Mouse (Mus musculus) CH12.LX (cell line): ENCODE measurements around the gene Scfd2. TPM values are rescaled to one million over a fixed set of nuclear protein-coding genes. Genes with fewer than 3 reads are reported as not detected.

Source experiments
- DNase-seq: peaks from one replicate; pipeline ENCODE4 v3.0.0-alpha.2; 2013; ENCODE audit errors: extremely low read depth
- H3K27ac ChIP-seq: 2 replicates; pipeline ENCODE4 v1.5.1; 2012; ENCODE audit warnings: low read depth, mild to moderate bottlenecking, control low read depth, moderate library complexity; ENCODE audit not compliant: insufficient read depth
- H3K27me3 ChIP-seq: replicated peaks from 2 replicates; pipeline ENCODE3; 2012; ENCODE audit warnings: inconsistent platforms
- H3K36me3 ChIP-seq, 2 experiments: replicated peaks in 1 of 2; 2 replicates each; pipeline versions ENCODE3 to v1.6.1; 2012; ENCODE audit warnings: inconsistent platforms in 1 of 2, low read length in 1 of 2, mild to moderate bottlenecking in 1 of 2, mixed read lengths in 1 of 2, moderate library complexity in 1 of 2; ENCODE audit not compliant: control insufficient read depth in 1 of 2, insufficient read depth in 1 of 2
- H3K4me1 ChIP-seq, 2 experiments: 2 replicates each; pipeline ENCODE4 v1.6.1; 2012; ENCODE audit warnings: inconsistent platforms in 1 of 2, moderate library complexity in 1 of 2; ENCODE audit not compliant: insufficient read depth in 2 of 2, control insufficient read depth in 1 of 2
- H3K4me2 ChIP-seq: 2 replicates; pipeline ENCODE4 v1.6.1; 2012; ENCODE audit warnings: low read depth, mild to moderate bottlenecking, control low read depth; ENCODE audit not compliant: poor library complexity, insufficient read depth, severe bottlenecking
- H3K4me3 ChIP-seq, 3 experiments: fragments of 150-350 bp in 1 of 3; sonication (generic) in 1 of 3; replicated peaks in 1 of 3; 2 replicates each; pipeline versions ENCODE3 to v1.5.1; 2011 to 2012; ENCODE audit warnings: low read depth in 2 of 3, low read length in 2 of 3, mild to moderate bottlenecking in 2 of 3, moderate library complexity in 2 of 3, control low read depth in 1 of 3, improper control_type of control experiment in 1 of 3, inconsistent platforms in 1 of 3, mixed read lengths in 1 of 3; ENCODE audit not compliant: poor library complexity in 1 of 3
- H3K79me2 ChIP-seq: replicated peaks from 2 replicates; pipeline ENCODE4 v1.6.1; 2012; ENCODE audit warnings: mild to moderate bottlenecking, moderate library complexity; ENCODE audit not compliant: control insufficient read depth, poor library complexity, insufficient read depth, severe bottlenecking; ENCODE audit errors: extremely low read depth
- H3K9ac ChIP-seq: 2 replicates; pipeline ENCODE4 v1.6.1; 2012; ENCODE audit warnings: low read depth, mild to moderate bottlenecking, control low read depth, moderate library complexity; ENCODE audit not compliant: insufficient read depth
- H3K9me3 ChIP-seq: replicated peaks from 2 replicates; pipeline ENCODE3; 2012; ENCODE audit warnings: low read length, inconsistent platforms, mixed read lengths
- BHLHE40 ChIP-seq: IDR thresholded peaks from 2 replicates; pipeline ENCODE4 v1.6.1; 2011; ENCODE audit warnings: mild to moderate bottlenecking, low read depth, low read length, improper control_type of control experiment
- ETS1 ChIP-seq: conservative IDR thresholded peaks from 2 replicates; pipeline ENCODE4 v1.6.1; 2012; ENCODE audit warnings: low read depth, mild to moderate bottlenecking, inconsistent platforms, low read length, improper control_type of control experiment, moderate library complexity
- GABPA ChIP-seq: IDR thresholded peaks from 2 replicates; pipeline ENCODE4 v1.6.1; 2012; ENCODE audit warnings: low read depth, low read length, improper control_type of control experiment, inconsistent platforms; ENCODE audit not compliant: insufficient replicate concordance
- HCFC1 ChIP-seq: IDR thresholded peaks from 2 replicates; pipeline ENCODE4 v1.6.1; 2012; ENCODE audit warnings: low read depth, mild to moderate bottlenecking, inconsistent platforms, low read length, improper control_type of control experiment
- IRF4 ChIP-seq: IDR thresholded peaks from 2 replicates; pipeline ENCODE4 v1.6.1; 2014; ENCODE audit warnings: low read depth, mild to moderate bottlenecking, inconsistent platforms, low read length, improper control_type of control experiment
- JUND ChIP-seq: conservative IDR thresholded peaks from 2 replicates; pipeline ENCODE4 v1.6.1; 2011; ENCODE audit warnings: low read depth, low read length, improper control_type of control experiment
- KAT2A ChIP-seq: IDR thresholded peaks from 2 replicates; pipeline ENCODE4 v1.6.1; 2012; ENCODE audit warnings: low read length, improper control_type of control experiment, inconsistent platforms; ENCODE audit not compliant: insufficient replicate concordance
- MAZ ChIP-seq: IDR thresholded peaks from 2 replicates; pipeline ENCODE4 v1.6.1; 2012; ENCODE audit warnings: low read depth, mild to moderate bottlenecking, inconsistent platforms, low read length, improper control_type of control experiment, moderate library complexity
- MEF2A ChIP-seq: IDR thresholded peaks from 2 replicates; pipeline ENCODE4 v1.6.1; 2014; ENCODE audit warnings: low read depth, mild to moderate bottlenecking, inconsistent platforms, low read length, improper control_type of control experiment, borderline replicate concordance
- MYC ChIP-seq: IDR thresholded peaks from 2 replicates; pipeline ENCODE4 v1.6.1; 2011; ENCODE audit warnings: low read depth, mild to moderate bottlenecking, improper control_type of control experiment, low read length
- NRF1 ChIP-seq: IDR thresholded peaks from 2 replicates; pipeline ENCODE4 v1.6.1; 2014; ENCODE audit warnings: low read depth, mild to moderate bottlenecking, inconsistent platforms, low read length, improper control_type of control experiment, moderate library complexity
- RAD21 ChIP-seq: IDR thresholded peaks from 2 replicates; pipeline ENCODE4 v1.6.1; 2011; ENCODE audit warnings: low read depth, mild to moderate bottlenecking, low read length, improper control_type of control experiment, moderate library complexity
- SIN3A ChIP-seq: IDR thresholded peaks from 2 replicates; pipeline ENCODE4 v1.6.1; 2012; ENCODE audit warnings: low read length, improper control_type of control experiment, inconsistent platforms
- TBP ChIP-seq: conservative IDR thresholded peaks from 2 replicates; pipeline ENCODE4 v1.6.1; 2011; ENCODE audit warnings: low read depth, low read length, improper control_type of control experiment
- ZC3H11A ChIP-seq: IDR thresholded peaks from 2 replicates; pipeline ENCODE4 v1.6.1; 2012; ENCODE audit warnings: low read depth, mild to moderate bottlenecking, inconsistent platforms, low read length, improper control_type of control experiment
- dilution Hi-C: fragments of 300-500 bp; cut with MboI; formaldehyde crosslinking; loops from 2 replicates; pipeline ENCODE4 v1.14.3; 2020; ENCODE audit warnings: low sequenced_read_pairs; ENCODE audit not compliant: extremely low pct_unique_long_range_greater_than_20kb, extremely low pct_ligation_motif_present
- in situ Hi-C: fragments of 300-500 bp; cut with MboI; formaldehyde crosslinking; loops from 3 replicates; pipeline ENCODE4 v1.14.3; 2019; ENCODE audit warnings: low sequenced_read_pairs, low pct_ligation_motif_present, low pct_unique_long_range_greater_than_20kb, mixed read lengths
- polyA plus RNA-seq: library from polyadenylated mRNA; unstranded; fragments of >175 nt; gene quantifications from 2 replicates; pipeline ENCODE4 v1.2.1, GENCODE M21; 2012; ENCODE audit warnings: low read depth; ENCODE audit not compliant: insufficient read length
- total RNA-seq, 2 experiments: library from RNA; depleted of rRNA; stranded (reverse); fragments of 300-350 nt in 1 of 2; fragments of >200 nt in 1 of 2; gene quantifications; 2 replicates each; pipeline ENCODE4 v1.2.3; 2012 to 2014

The Scfd2 gene
- total and polyA plus RNA-seq, 3 experiments, result 13.2 to 18.0 (median 14.4) TPM

- in situ Hi-C loops, result no loop called here
- no peaks in the 10 kb centered on the region for H3K27me3 ChIP-seq
- no peak overlapping the region for H3K9ac ChIP-seq
- no peaks in the 10 kb centered on the region for H3K36me3 ChIP-seq
- DNase-seq, result no peak
- dilution Hi-C loops, result no loop called here
- no peak overlapping the region for H3K4me3 ChIP-seq
- no peaks in the 10 kb centered on the region for H3K9me3 ChIP-seq
- TF ChIP-seq GABPA, result no peak
- TF ChIP-seq ETS1, result no peak
- TF ChIP-seq HCFC1, result no peak
- TF ChIP-seq BHLHE40, result no peak
- TF ChIP-seq MYC, result no peak
- TF ChIP-seq RAD21, result no peak
- TF ChIP-seq SIN3A, result no peak
- no peak for TF ChIP-seq KAT2A
- no peak for TF ChIP-seq JUND
- no peak for TF ChIP-seq NRF1
- H3K4me1 ChIP-seq, result peaks cover 0 to 11% of the 10 kb centered on the region in 2 experiments; a peak in 2 of 4 replicates
- no peak overlapping the region for H3K4me2 ChIP-seq
- H3K27ac ChIP-seq, result no peak overlapping the region
- H3K79me2 ChIP-seq, result no peaks in the 10 kb centered on the region
Measured at GRCm38 (mm10) chr5:74214501-74215110, 317.0 kb downstream of the Scfd2 start.

- DNase-seq, result no peak
- dilution Hi-C loops, result no loop called here
- no peaks in the 10 kb centered on the region for H3K79me2 ChIP-seq
- H3K4me2 ChIP-seq, result no peak overlapping the region
- H3K9ac ChIP-seq, result no peak overlapping the region
- no peak overlapping the region for H3K27ac ChIP-seq
- H3K27me3 ChIP-seq, result no peaks in the 10 kb centered on the region
- in situ Hi-C loops, result no loop called here
- peaks cover 0 to 11% of the 10 kb centered on the region in 2 experiments; a peak in 2 of 4 replicates for H3K4me1 ChIP-seq
- H3K4me3 ChIP-seq, result no peak overlapping the region
- no peak for TF ChIP-seq MEF2A
- no peak for TF ChIP-seq IRF4
- no peak for TF ChIP-seq BHLHE40
- TF ChIP-seq ZC3H11A, result no peak
- no peak for TF ChIP-seq MAZ
- no peak for TF ChIP-seq TBP
- TF ChIP-seq, all 38 proteins: peak for 0
- H3K9me3 ChIP-seq, result no peaks in the 10 kb centered on the region
- H3K36me3 ChIP-seq, result peaks cover 0 to 2% of the 10 kb centered on the region in 2 experiments
Measured at GRCm38 (mm10) chr5:74211346-74211745, 320.2 kb downstream of the Scfd2 start.
